Mouse (Mus musculus): ENCODE results near the gene Nubp2.

The Nubp2 gene

DNA sequence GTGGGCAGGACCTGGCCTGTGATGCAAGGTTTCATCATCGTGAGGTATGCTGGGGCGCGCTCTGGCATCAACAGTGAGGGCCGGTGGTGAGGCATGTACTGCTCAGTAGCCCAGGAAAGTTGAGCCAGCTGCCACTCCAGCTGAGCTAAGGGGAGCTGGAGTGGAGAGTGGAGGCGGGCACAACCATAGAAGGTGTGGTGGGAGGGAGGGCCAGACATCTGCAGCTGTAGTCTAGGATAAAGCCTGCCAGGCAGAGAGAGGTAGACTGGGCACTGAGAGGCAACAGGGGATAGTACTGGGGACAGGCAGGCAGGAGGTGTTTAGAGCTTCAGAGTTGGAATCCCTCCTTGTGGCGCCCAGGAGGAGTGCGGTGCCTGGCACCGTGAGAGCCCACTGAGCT lies 26.1 kb downstream of the Nubp2 start:
- no peak for DNase-seq

DNA sequence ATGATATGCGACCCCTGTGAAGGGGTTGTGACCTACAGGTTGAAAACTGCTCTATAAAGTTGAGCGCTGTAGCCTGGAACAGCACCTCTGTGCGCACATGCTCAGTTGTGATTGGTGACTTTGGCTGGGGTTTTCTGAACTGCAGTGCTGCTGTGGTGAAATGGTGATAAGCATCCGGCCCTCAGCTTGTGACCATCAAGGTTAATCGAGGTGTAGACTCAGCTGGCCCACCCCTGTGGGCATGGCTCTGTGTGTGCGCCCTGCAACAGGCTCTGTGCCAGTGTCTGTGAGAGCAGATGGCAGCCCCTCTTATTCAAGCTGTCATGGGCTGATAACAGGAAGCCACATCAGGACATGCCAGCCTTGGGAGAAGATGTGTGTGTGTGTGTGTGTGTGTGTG lies 27.2 kb downstream of the Nubp2 start:
- DNase-seq: no peak

DNA sequence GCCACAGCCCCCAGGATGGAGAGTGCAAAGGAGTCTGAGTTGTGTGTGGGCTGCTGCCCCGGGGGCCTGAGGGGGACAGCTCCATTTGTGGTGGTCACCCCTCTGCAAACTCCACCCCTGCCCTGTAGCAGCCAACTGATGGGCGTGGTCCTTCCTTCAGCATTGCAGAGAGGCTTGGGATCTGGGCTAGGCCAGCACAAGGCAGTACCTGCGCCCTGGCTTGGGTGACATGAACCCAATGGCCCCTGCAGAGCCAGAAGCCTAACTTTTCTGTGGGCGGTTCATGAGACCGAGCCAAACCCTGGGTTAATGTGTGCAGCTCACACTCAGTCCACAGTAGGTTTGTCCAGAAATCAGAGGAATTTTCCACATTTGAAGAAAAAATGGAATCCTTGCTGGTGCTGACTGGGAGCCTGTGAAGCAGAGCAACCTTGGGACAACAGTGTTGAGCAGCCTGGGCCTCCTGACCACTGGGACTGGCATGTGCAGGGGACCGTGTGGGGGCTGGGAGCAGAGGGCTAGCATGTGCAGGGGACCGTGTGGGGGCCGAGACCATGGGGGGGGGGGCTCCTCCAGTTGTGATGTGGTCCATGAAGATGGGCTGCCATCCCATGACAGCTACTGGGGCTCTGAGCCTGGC lies 28.2 kb downstream of the Nubp2 start:
- DNase-seq: no peak

DNA sequence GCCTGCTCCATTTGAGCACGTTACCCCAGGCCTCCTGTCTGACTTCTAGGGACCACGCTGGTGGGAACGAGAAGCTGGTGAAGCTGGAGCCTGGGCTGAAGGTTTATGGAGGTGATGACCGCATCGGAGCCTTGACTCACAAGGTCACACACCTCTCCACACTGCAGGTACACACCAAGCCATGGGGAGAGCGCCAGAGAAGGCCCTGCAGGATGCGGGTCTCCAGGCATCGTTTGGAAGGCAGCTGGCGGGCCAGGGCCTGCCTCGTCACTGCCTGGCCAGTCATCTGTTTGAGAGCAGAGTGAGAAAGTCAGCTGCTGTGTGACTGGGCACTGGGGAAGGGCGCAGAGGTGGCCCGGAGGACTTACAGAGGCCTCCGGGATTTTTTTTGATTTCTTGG lies 29.6 kb downstream of the Nubp2 start:
- no peak for DNase-seq

DNA sequence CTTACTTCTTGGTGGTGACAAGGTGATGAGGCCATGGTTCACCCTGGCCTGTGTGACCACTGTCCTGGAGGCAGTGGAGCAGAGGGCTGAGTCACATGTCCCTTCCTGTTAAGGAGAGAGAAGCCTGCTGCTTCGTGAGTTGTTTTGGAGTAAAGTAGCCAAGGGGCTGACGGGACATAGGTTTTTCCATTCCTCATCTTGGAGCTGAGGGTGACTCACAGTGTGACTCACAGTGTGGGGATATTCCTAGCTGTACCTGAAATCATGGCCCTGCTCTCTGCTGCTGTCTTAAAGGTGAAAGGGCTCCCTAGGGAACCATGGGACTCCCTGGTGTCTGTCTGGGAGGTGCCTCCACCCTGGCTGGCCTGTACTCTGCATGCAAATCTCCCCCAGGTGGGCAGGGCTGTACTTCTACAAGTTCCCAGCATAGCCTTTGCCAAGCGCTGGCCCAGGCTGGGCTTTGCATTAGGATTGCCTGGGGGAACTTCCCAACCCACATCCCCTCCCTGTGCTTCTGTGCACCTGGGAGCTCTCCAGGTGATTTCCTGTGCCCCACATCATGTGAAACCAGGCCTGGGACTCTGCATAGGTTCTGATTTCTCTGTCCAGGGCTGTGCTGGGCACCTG lies 30.2 kb downstream of the Nubp2 start:
- DNase-seq: no peak

- DNase-seq: no peak
These were observed 34.6 kb downstream of the Nubp2 start for GRCm38 (mm10) chr17:24851381-24852125.

GRCm38 (mm10) chr17:24850773-24851127 lies 35.4 kb downstream of the Nubp2 start:
- DNase-seq: no peak

GRCm38 (mm10) chr17:24850065-24850772 lies 35.9 kb downstream of the Nubp2 start, which contains the start of gene Fahd1:
Gene Fahd1, minus strand, starts transcription at chr17:24850364.
- DNase-seq: peak; percentile 98

GRCm38 (mm10) chr17:24849733-24850064 lies 36.5 kb downstream of the Nubp2 start:
- no peak for DNase-seq

DNA sequence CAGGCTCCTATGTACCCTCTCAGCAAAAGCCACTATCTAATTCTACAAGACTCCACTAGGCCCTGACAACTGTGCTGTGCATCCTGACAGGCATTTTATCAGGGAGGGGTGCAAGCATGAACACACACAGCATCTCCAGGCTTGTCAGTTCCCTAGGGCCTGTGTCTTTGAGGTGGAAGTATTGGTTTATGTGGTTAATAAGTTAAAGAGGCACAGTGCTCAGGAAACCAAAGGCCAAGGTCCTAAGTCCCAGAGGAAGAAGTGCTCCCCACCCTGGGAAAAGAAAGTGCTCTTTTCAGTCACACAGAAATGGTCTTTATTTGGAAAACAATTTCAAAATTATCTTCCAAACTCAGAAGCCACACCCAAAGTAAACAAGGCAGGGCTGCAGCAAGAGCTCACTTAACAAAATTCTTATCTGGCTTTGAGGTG lies 37.5 kb downstream of the Nubp2 start:
- DNase-seq: no peak

DNA sequence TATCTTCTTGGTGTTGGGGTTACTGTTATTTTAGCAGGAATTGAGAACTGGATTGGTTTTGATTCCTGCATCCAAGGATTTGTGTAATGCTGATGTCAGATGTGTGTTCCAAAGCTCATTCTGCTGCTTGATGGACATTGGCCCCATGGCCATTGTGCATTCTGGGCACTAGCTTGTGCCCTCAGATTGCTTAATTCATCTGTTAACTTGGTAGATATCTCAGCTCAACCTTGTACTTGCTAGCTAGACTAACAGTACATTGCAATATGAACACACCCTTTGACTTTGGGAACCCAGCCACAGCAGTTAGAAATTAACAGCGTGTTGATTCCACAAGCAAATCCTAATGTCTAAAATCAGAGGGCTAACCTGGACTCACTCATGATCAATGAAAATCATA lies 38.8 kb downstream of the Nubp2 start:
- no peak for DNase-seq

GRCm38 (mm10) chr17:24844525-24844924 lies 41.6 kb downstream of the Nubp2 start:
- DNase-seq: no peak

DNA sequence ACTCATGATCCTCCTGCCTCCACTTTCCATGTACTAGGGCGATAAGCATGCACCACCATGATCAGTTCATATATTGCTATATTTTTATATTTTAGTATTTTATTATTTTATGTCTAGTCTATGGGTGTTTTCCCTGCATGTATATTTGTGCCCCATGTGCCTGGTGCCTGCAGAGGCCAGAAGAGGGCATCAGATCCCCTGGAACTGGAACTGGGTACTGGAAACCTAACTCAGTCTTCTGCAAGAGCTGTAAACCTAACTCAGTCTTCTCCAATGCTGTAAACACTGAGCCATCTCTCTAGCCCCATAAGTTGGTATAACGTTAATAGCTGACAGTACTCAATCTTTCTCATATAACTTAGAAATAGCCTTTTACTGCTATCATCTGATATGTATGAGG lies 43.5 kb downstream of the Nubp2 start:
- no peak for DNase-seq

DNA sequence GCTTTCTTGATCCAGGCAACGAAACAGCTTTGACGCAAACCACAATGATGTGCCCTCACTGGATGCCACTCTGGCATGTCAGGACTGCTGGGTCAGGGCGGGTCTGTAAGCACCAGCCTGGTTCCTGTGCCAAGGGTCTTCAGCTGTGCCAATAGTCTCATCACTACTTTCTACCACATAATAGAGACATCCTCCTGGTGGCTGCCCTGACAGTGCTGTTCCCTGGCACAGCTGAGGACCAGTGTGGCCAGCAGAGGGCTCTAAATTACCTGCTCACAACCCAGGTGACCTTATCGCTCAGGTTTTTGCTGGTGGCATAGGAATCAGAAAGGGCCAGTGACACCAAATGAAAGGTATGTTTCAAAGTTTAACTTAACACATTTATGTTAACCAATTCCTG lies 45.0 kb downstream of the Nubp2 start:
- DNase-seq: no peak

- DNase-seq: no peak
These were observed 45.8 kb downstream of the Nubp2 start for GRCm38 (mm10) chr17:24840341-24840740.

DNA sequence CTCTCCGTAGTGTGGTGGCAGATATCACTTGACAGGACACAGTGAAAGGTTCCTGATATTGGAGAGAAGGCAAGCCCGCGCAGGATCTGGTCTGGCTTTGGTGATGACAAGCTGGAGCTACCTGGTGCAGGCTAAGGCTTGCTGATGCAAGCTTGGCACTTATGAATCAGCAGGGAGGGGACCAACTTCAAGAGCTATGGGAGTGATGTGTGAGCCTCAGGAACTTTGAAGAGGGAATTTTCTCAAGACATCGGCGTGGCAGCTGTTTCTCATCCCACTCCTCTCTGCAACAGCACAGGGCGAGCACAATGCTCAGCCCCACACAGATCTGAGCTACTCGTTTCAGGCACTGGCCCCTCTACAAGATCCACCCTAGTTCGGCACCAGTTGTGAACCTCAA lies 46.3 kb downstream of the Nubp2 start, which contains the start of gene Hagh:
Gene Hagh (plus strand): TSS at position 302 of the 400 bp plus-strand sequence.
- DNase-seq: no peak

Data from right cerebral cortex, adult 18-20 months (tissue).